Mouse (Mus musculus) embryo, embryonic 10 days (tissue): Measurements from ENCODE around the gene Pigc.

ENCODE experiments used
- DNase-seq: peaks from one replicate; pipeline ENCODE4 v3.0.0-alpha.2; 2015; ENCODE audit warnings: low spot score

Pigc gene

GRCm38 (mm10) chr1:162008208-162008607 lies 39.2 kb downstream of the Pigc start:
- DNase-seq = no peak

- peak; percentile 39 for DNase-seq
Measured at GRCm38 (mm10) chr1:162008631-162009067, 39.7 kb downstream of the Pigc start.

GRCm38 (mm10) chr1:162009086-162009485 lies 40.1 kb downstream of the Pigc start:
- DNase-seq = peak; percentile 45

GRCm38 (mm10) chr1:162011523-162012245 lies 42.7 kb downstream of the Pigc start:
- no peak for DNase-seq

- no peak for DNase-seq
Measured at GRCm38 (mm10) chr1:162013561-162013960, 44.6 kb downstream of the Pigc start.

- DNase-seq = peak; percentile 54
Measured at GRCm38 (mm10) chr1:162015247-162015862, 46.4 kb downstream of the Pigc start.

GRCm38 (mm10) chr1:162016982-162017381 lies 48.0 kb downstream of the Pigc start:
- peak; percentile 79 for DNase-seq

GRCm38 (mm10) chr1:162017975-162018600 lies 49.1 kb downstream of the Pigc start:
- DNase-seq = no peak

GRCm38 (mm10) chr1:162018601-162018977 lies 49.6 kb downstream of the Pigc start:
- no peak for DNase-seq

- peak; percentile 41 for DNase-seq
Measured at GRCm38 (mm10) chr1:162020303-162020731, 51.3 kb downstream of the Pigc start.

GRCm38 (mm10) chr1:162020766-162021165 lies 51.8 kb downstream of the Pigc start:
- DNase-seq = no peak
